Mouse (Mus musculus) CH12.LX (cell line): ENCODE results near the gene Neurl4. TPM values are rescaled to one million over a fixed set of nuclear protein-coding genes. Genes with fewer than 3 reads are reported as not detected.
"Not testable (repeated sequence)": the region's sequence is repeated elsewhere in the genome, so short reads cannot be mapped to it uniquely, and the experiment has no call there.

ENCODE experiments used
- DNase-seq: peaks from one replicate; pipeline ENCODE4 v3.0.0-alpha.2; 2013; ENCODE audit errors: extremely low read depth
- H3K27ac ChIP-seq: 2 replicates; pipeline ENCODE4 v1.5.1; 2012; ENCODE audit warnings: low read depth, mild to moderate bottlenecking, control low read depth, moderate library complexity; ENCODE audit not compliant: insufficient read depth
- H3K27me3 ChIP-seq: replicated peaks from 2 replicates; pipeline ENCODE3; 2012; ENCODE audit warnings: inconsistent platforms
- H3K36me3 ChIP-seq, 2 experiments: replicated peaks in 1 of 2; 2 replicates each; pipeline versions ENCODE3 to v1.6.1; 2012; ENCODE audit warnings: inconsistent platforms in 1 of 2, low read length in 1 of 2, mild to moderate bottlenecking in 1 of 2, mixed read lengths in 1 of 2, moderate library complexity in 1 of 2; ENCODE audit not compliant: control insufficient read depth in 1 of 2, insufficient read depth in 1 of 2
- H3K4me1 ChIP-seq, 2 experiments: 2 replicates each; pipeline ENCODE4 v1.6.1; 2012; ENCODE audit warnings: inconsistent platforms in 1 of 2, moderate library complexity in 1 of 2; ENCODE audit not compliant: insufficient read depth in 2 of 2, control insufficient read depth in 1 of 2
- H3K4me2 ChIP-seq: 2 replicates; pipeline ENCODE4 v1.6.1; 2012; ENCODE audit warnings: low read depth, mild to moderate bottlenecking, control low read depth; ENCODE audit not compliant: poor library complexity, insufficient read depth, severe bottlenecking
- H3K4me3 ChIP-seq, 3 experiments: fragments of 150-350 bp in 1 of 3; sonication (generic) in 1 of 3; replicated peaks in 1 of 3; 2 replicates each; pipeline versions ENCODE3 to v1.5.1; 2011 to 2012; ENCODE audit warnings: low read depth in 2 of 3, low read length in 2 of 3, mild to moderate bottlenecking in 2 of 3, moderate library complexity in 2 of 3, control low read depth in 1 of 3, improper control_type of control experiment in 1 of 3, inconsistent platforms in 1 of 3, mixed read lengths in 1 of 3; ENCODE audit not compliant: poor library complexity in 1 of 3
- H3K79me2 ChIP-seq: replicated peaks from 2 replicates; pipeline ENCODE4 v1.6.1; 2012; ENCODE audit warnings: mild to moderate bottlenecking, moderate library complexity; ENCODE audit not compliant: control insufficient read depth, poor library complexity, insufficient read depth, severe bottlenecking; ENCODE audit errors: extremely low read depth
- H3K9ac ChIP-seq: 2 replicates; pipeline ENCODE4 v1.6.1; 2012; ENCODE audit warnings: low read depth, mild to moderate bottlenecking, control low read depth, moderate library complexity; ENCODE audit not compliant: insufficient read depth
- H3K9me3 ChIP-seq: replicated peaks from 2 replicates; pipeline ENCODE3; 2012; ENCODE audit warnings: low read length, inconsistent platforms, mixed read lengths
- CHD2 ChIP-seq: IDR thresholded peaks from 2 replicates; pipeline ENCODE4 v1.6.1; 2011; ENCODE audit warnings: low read length, improper control_type of control experiment
- CTCF ChIP-seq, 2 experiments: IDR thresholded peaks in 1 of 2; conservative IDR thresholded peaks in 1 of 2; 2 replicates each; pipeline ENCODE4 v1.5.1; 2011 to 2012; ENCODE audit warnings: low read depth in 2 of 2, low read length in 2 of 2, improper control_type of control experiment in 1 of 2, inconsistent platforms in 1 of 2, mild to moderate bottlenecking in 1 of 2, moderate library complexity in 1 of 2
- E2F4 ChIP-seq: IDR thresholded peaks from 2 replicates; pipeline ENCODE4 v1.6.1; 2011; ENCODE audit warnings: low read depth, low read length, improper control_type of control experiment; ENCODE audit not compliant: insufficient replicate concordance
- ELF1 ChIP-seq: IDR thresholded peaks from 2 replicates; pipeline ENCODE4 v1.6.1; 2014; ENCODE audit warnings: low read depth, mild to moderate bottlenecking, inconsistent platforms, low read length, improper control_type of control experiment
- EP300 ChIP-seq: IDR thresholded peaks from 2 replicates; pipeline ENCODE4 v1.6.1; 2011; ENCODE audit warnings: low read length, improper control_type of control experiment
- GABPA ChIP-seq: IDR thresholded peaks from 2 replicates; pipeline ENCODE4 v1.6.1; 2012; ENCODE audit warnings: low read depth, low read length, improper control_type of control experiment, inconsistent platforms; ENCODE audit not compliant: insufficient replicate concordance
- IRF4 ChIP-seq: IDR thresholded peaks from 2 replicates; pipeline ENCODE4 v1.6.1; 2014; ENCODE audit warnings: low read depth, mild to moderate bottlenecking, inconsistent platforms, low read length, improper control_type of control experiment
- JUN ChIP-seq: IDR thresholded peaks from 2 replicates; pipeline ENCODE4 v1.6.1; 2011; ENCODE audit warnings: low read depth, mild to moderate bottlenecking, low read length, improper control_type of control experiment, moderate library complexity; ENCODE audit not compliant: insufficient read depth
- JUND ChIP-seq: conservative IDR thresholded peaks from 2 replicates; pipeline ENCODE4 v1.6.1; 2011; ENCODE audit warnings: low read depth, low read length, improper control_type of control experiment
- KAT2A ChIP-seq: IDR thresholded peaks from 2 replicates; pipeline ENCODE4 v1.6.1; 2012; ENCODE audit warnings: low read length, improper control_type of control experiment, inconsistent platforms; ENCODE audit not compliant: insufficient replicate concordance
- MAFK ChIP-seq: IDR thresholded peaks from 2 replicates; pipeline ENCODE4 v1.6.1; 2011; ENCODE audit warnings: low read length, improper control_type of control experiment; ENCODE audit not compliant: insufficient replicate concordance
- MEF2A ChIP-seq: IDR thresholded peaks from 2 replicates; pipeline ENCODE4 v1.6.1; 2014; ENCODE audit warnings: low read depth, mild to moderate bottlenecking, inconsistent platforms, low read length, improper control_type of control experiment, borderline replicate concordance
- NRF1 ChIP-seq: IDR thresholded peaks from 2 replicates; pipeline ENCODE4 v1.6.1; 2014; ENCODE audit warnings: low read depth, mild to moderate bottlenecking, inconsistent platforms, low read length, improper control_type of control experiment, moderate library complexity
- RAD21 ChIP-seq: IDR thresholded peaks from 2 replicates; pipeline ENCODE4 v1.6.1; 2011; ENCODE audit warnings: low read depth, mild to moderate bottlenecking, low read length, improper control_type of control experiment, moderate library complexity
- ZC3H11A ChIP-seq: IDR thresholded peaks from 2 replicates; pipeline ENCODE4 v1.6.1; 2012; ENCODE audit warnings: low read depth, mild to moderate bottlenecking, inconsistent platforms, low read length, improper control_type of control experiment
- ZKSCAN1 ChIP-seq: IDR thresholded peaks from 2 replicates; pipeline ENCODE4 v1.6.1; 2012; ENCODE audit warnings: low read depth, inconsistent platforms, low read length, improper control_type of control experiment, borderline replicate concordance
- ZNF384 ChIP-seq: IDR thresholded peaks from 2 replicates; pipeline ENCODE4 v1.6.1; 2012; ENCODE audit warnings: low read depth, low read length, improper control_type of control experiment, inconsistent platforms
- dilution Hi-C: fragments of 300-500 bp; cut with MboI; formaldehyde crosslinking; loops from 2 replicates; pipeline ENCODE4 v1.14.3; 2020; ENCODE audit warnings: low sequenced_read_pairs; ENCODE audit not compliant: extremely low pct_unique_long_range_greater_than_20kb, extremely low pct_ligation_motif_present
- in situ Hi-C: fragments of 300-500 bp; cut with MboI; formaldehyde crosslinking; loops from 3 replicates; pipeline ENCODE4 v1.14.3; 2019; ENCODE audit warnings: low sequenced_read_pairs, low pct_ligation_motif_present, low pct_unique_long_range_greater_than_20kb, mixed read lengths
- polyA plus RNA-seq: library from polyadenylated mRNA; unstranded; fragments of >175 nt; gene quantifications from 2 replicates; pipeline ENCODE4 v1.2.1, GENCODE M21; 2012; ENCODE audit warnings: low read depth; ENCODE audit not compliant: insufficient read length
- total RNA-seq, 2 experiments: library from RNA; depleted of rRNA; stranded (reverse); fragments of 300-350 nt in 1 of 2; fragments of >200 nt in 1 of 2; gene quantifications; 2 replicates each; pipeline ENCODE4 v1.2.3; 2012 to 2014

Neurl4 gene
- total and polyA plus RNA-seq, 3 experiments: 21.4 to 51.0 (median 40.1) TPM

DNA sequence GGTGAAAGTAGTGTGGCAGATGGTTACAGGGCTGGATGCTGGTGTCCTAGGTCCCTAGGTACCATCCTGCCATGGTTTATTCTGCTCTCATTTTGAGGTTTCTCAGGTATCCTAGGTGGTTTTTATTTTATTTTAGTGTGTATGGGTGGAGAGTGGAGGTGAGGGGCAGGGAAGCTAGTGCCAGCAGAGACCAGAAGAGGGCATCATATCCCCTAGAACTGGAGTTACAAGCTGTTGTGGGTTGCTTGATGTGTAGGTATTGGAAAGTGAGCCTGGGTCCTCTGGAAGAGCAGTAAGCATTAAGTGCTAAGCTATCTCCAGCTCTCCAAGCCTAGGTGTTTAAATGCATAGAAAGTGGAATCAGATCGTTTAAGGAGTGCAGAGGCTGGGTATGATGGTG, 51.4 kb downstream of the Neurl4 start (continued):
- TF ChIP-seq ZKSCAN1 (no peak), EP300 (no peak), CTCF (conservative IDR thresholded peaks at IDR 0.05 in 1 of 2, IDR thresholded peaks at IDR 0.05 in 1 of 2; ENCODE audit: low read depth in 2 of 2, low read length in 2 of 2) (peak; percentile 55 to 81), RAD21 (peak; percentile 75), ELF1 (no peak), CHD2 (no peak), JUN (no peak), MAFK (no peak), JUND (no peak), NRF1 (no peak), GABPA (no peak), E2F4 (no peak), IRF4 (0 out of 2 replicates have a peak, but pooled peaks have one; percentile 18), ZC3H11A (peak; percentile 4; the same call in 1 of the 2 replicates), KAT2A (no peak)

GRCm38 (mm10) chr11:69953267-69953915, 52.5 kb downstream of the Neurl4 start:
- H3K36me3 ChIP-seq: no peaks in the 10 kb centered on the region

DNA sequence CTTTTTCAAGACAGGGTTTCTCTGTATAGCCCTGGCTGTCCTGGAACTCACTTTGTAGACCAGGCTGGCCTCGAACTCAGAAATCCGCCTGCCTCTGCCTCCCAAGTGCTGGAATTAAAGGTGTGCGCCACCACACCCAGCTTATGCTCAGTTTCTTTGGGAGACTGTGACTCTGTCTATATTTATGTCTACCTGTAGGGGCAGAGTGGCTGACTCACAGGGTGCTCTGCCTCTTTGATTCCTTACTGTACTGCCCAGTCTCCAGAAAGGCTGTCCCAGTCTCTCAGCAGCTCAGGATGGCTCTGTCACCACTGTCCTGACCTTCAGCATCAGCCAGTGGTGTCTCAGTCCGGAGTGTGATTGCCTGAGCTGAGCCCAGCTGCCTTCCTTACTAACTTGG, 54.7 kb downstream of the Neurl4 start:
- H3K4me1 ChIP-seq, dilution Hi-C loops, H3K9me3 ChIP-seq, H3K36me3 ChIP-seq, H3K79me2 ChIP-seq, in situ Hi-C loops, H3K4me2 ChIP-seq, H3K9ac ChIP-seq, H3K4me3 ChIP-seq, DNase-seq, H3K27ac ChIP-seq: not testable (repeated sequence)
- peaks cover 17% of the 10 kb centered on the region for H3K27me3 ChIP-seq
- peak in 1 of 2 experiments; percentile 31; a peak in 2 of 4 replicates for TF ChIP-seq CTCF (conservative IDR thresholded peaks at IDR 0.05 in 1 of 2, IDR thresholded peaks at IDR 0.05 in 1 of 2; ENCODE audit: low read depth in 2 of 2, low read length in 2 of 2)

More at GRCm38 (mm10) chr11:69953267-69953915, 52.5 kb downstream of the Neurl4 start:
- no peak overlapping the region for H3K27ac ChIP-seq
- H3K9me3 ChIP-seq: no peaks in the 10 kb centered on the region
- H3K9ac ChIP-seq: no peak overlapping the region
- in situ Hi-C loops: loop anchor here (5.0 kb wide), 1 partner anchor 59 kb away; no protein-coding TSS in a partner anchor
- DNase-seq: no peak
- dilution Hi-C loops: no loop called here
- TF ChIP-seq IRF4 (peak; percentile 35; the same call in 1 of the 2 replicates), ZNF384 (peak; percentile 92), MEF2A (no peak), JUN (no peak), GABPA (no peak)
- TF ChIP-seq, all 38 proteins: peak for 2
- Histone ChIP-seq H3K4me2 (no peak overlapping the region; the same call in 1 of the 2 replicates), H3K4me1 (peaks cover 7 to 18% of the 10 kb centered on the region in 2 experiments), H3K27me3 (peaks cover 23% of the 10 kb centered on the region), H3K4me3 (no peak overlapping the region), H3K79me2 (no peaks in the 10 kb centered on the region)
